Mouse (Mus musculus): ENCODE measurements around the gene Cfap126. TPM values are rescaled to one million over a fixed set of nuclear protein-coding genes. Genes with fewer than 3 reads are reported as not detected.
"Not testable (repeated sequence)": the region's sequence is repeated elsewhere in the genome, so short reads cannot be mapped to it uniquely, and the experiment has no call there.

Gene Cfap126
- polyA plus RNA-seq, 1 experiment from 2014 or later, result 2.1 TPM

DNA sequence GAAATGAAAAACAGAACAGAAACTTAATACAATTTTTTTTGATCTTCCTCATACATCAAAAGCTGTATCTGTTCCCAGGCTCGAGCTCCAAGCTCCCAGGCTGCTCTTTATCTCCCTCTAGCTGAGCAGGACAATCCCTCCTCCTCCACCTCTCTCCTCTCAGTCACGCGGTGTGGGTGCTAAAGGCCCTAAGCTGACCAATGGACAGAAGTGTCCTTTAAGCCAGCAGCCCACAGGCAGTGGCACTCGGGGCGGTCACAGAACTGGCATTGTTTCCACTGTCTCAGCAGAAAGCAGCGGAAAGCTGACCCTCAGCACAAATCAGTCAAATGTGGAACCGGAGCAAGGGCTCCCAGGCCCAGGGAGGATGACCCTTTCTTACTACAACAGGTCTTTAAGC is 15.5 kb downstream of the Cfap126 start:
- 75% methylated on average over 7 of the region's 7 CpGs for WGBS
- H3K4me3 ChIP-seq (replicated peaks; ENCODE audit: low read length), result no peak overlapping the region
- no peak overlapping the region for H3K4me2 ChIP-seq (ENCODE audit: low read depth, low read length)
- no peaks in the 10 kb centered on the region for H3K4me1 ChIP-seq (ENCODE audit: control insufficient read depth, insufficient read depth, low read length)
- H3K9ac ChIP-seq (ENCODE audit: low read length), result no peak overlapping the region
- no peaks in the 10 kb centered on the region for H3K36me3 ChIP-seq (ENCODE audit: control insufficient read depth, insufficient read depth, low read length)
- H3K27ac ChIP-seq (ENCODE audit: low read length), result no peak overlapping the region
- H3K9me3 ChIP-seq (replicated peaks; ENCODE audit: control insufficient read depth, low read length), result no peaks in the 10 kb centered on the region
- H3K27me3 ChIP-seq (ENCODE audit: control insufficient read depth, insufficient read depth, low read length), result no peaks in the 10 kb centered on the region
- no peak for ATAC-seq (ENCODE audit: insufficient read depth, low FRiP score)

DNA sequence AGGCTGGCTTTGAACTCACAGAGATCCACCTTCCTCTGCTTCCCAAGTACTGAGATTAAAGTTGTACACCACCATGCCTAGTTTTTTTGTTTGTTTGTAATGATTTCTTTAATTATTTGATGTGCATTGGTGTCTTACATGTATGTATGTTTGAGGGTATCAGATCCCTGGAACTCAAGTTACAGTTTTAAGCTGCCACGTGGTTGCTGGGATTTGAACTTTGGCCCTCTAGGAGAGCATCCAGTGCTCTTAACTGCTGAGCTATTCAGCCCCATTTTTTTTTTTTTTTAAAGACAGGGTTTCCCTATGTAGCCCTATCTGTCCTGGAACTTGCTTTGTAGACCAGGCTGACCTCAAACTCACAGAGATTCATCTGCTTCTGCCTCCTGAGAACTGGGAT is 17.3 kb downstream of the Cfap126 start:
- no peak overlapping the region for H3K4me3 ChIP-seq (replicated peaks; ENCODE audit: low read length)
- WGBS, result 69% methylated on average over 1 of the region's 1 CpGs
- 0 out of 2 replicates have a peak, but pooled peaks cover 8% of the 10 kb centered on the region for H3K36me3 ChIP-seq (ENCODE audit: control insufficient read depth, insufficient read depth, low read length)
- no peak overlapping the region for H3K4me2 ChIP-seq (ENCODE audit: low read depth, low read length)
- no peak for ATAC-seq (ENCODE audit: insufficient read depth, low FRiP score)
- H3K9ac ChIP-seq (ENCODE audit: low read length), result no peak overlapping the region
- no peak overlapping the region for H3K27ac ChIP-seq (ENCODE audit: low read length)
- H3K27me3 ChIP-seq (ENCODE audit: control insufficient read depth, insufficient read depth, low read length), result no peaks in the 10 kb centered on the region
- H3K9me3 ChIP-seq (replicated peaks; ENCODE audit: control insufficient read depth, low read length), result no peaks in the 10 kb centered on the region
- H3K4me1 ChIP-seq (ENCODE audit: control insufficient read depth, insufficient read depth, low read length), result no peaks in the 10 kb centered on the region

DNA sequence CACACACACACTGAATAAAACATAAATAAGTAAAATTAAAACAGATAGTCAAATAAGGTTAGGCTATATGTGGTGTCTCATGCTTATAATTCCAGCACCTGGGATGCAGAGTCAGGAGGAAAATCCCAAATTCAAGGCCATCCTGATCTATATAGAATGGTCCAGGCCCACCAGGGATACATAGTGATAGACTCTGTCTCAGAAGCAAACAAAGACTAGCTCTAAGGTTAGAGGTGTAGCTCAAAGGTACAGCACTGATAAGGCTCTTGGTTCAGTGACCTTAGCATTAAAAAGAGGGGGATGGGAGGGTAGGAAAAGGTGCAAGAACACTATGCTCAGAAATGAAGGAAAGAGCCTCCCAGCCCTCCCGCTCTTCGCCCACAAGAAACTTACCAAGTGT is 21.9 kb downstream of the Cfap126 start:
- H3K4me1 ChIP-seq (ENCODE audit: control insufficient read depth, insufficient read depth, low read length), result no peaks in the 10 kb centered on the region
- no peak overlapping the region for H3K4me3 ChIP-seq (replicated peaks; ENCODE audit: low read length)
- peaks cover 17% of the 10 kb centered on the region; the same call in 1 of the 2 replicates for H3K36me3 ChIP-seq (ENCODE audit: control insufficient read depth, insufficient read depth, low read length)
- 96% methylated on average over 2 of the region's 2 CpGs for WGBS
- H3K27ac ChIP-seq (ENCODE audit: low read length), result no peak overlapping the region
- H3K27me3 ChIP-seq (ENCODE audit: control insufficient read depth, insufficient read depth, low read length), result no peaks in the 10 kb centered on the region
- no peaks in the 10 kb centered on the region for H3K9me3 ChIP-seq (replicated peaks; ENCODE audit: control insufficient read depth, low read length)
- H3K4me2 ChIP-seq (ENCODE audit: low read depth, low read length), result no peak overlapping the region
- no peak for ATAC-seq (ENCODE audit: insufficient read depth, low FRiP score)
- H3K9ac ChIP-seq (ENCODE audit: low read length), result no peak overlapping the region

DNA sequence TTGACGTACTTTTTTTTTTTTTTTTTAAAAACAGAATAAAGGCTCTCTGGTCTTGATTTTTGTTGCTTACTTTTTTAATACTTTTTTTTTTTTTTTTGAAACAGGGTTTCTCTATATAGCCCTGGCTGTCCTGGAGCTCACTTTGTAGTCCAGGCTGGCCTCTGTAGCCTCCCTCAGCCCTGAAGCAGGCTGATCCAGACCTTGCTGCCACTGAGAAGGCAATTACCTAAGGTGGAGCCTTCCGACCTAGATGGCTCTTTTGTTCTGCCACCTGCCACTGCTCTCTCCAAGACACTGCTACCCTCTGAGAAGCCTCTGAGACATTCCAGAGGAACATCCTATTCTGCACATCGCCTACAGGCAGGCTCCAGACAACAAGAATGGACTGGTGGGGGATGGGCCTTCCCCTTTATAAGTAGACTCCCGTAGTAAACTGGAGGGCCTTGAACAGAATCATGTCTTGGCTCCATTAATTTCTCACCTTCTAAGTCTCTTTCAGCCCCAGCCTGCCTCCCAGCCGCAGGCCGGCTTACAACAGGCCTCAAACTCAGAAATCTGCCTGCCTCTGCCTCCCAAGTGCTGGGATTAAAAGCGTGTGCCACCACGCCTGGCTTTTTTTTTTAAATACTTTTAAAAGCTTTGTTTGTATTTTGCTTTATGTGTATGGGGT is 23.9 kb downstream of the Cfap126 start:
- H3K4me1 ChIP-seq (ENCODE audit: control insufficient read depth, insufficient read depth, low read length); H3K27ac ChIP-seq (ENCODE audit: low read length); ATAC-seq (ENCODE audit: insufficient read depth, low FRiP score); H3K27me3 ChIP-seq (ENCODE audit: control insufficient read depth, insufficient read depth, low read length); H3K9ac ChIP-seq (ENCODE audit: low read length); H3K9me3 ChIP-seq (replicated peaks; ENCODE audit: control insufficient read depth, low read length); H3K4me2 ChIP-seq (ENCODE audit: low read depth, low read length); H3K4me3 ChIP-seq (replicated peaks; ENCODE audit: low read length): not testable (repeated sequence)
- 93% methylated on average over 8 of the region's 8 CpGs for WGBS
- peaks cover 25% of the 10 kb centered on the region for H3K36me3 ChIP-seq (ENCODE audit: control insufficient read depth, insufficient read depth, low read length)

DNA sequence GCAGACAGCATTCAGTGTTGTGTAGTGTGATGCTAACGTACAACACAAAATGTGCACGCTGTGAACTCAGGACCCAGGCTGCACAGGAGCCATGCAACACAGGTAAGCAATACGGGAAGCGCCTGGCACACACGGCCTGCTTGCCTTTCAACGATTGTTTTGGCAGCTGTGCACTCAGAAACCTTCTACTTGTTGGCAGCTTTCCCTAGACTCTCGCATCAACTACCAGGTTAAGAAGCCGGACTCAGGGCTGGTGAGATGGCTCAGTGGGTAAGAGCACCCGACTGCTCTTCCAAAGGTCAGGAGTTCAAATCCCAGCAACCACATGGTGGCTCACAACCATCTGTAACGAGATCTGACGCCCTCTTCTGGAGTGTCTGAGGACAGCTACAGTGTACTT is 29.3 kb downstream of the Cfap126 start:
- H3K36me3 ChIP-seq (ENCODE audit: control insufficient read depth, insufficient read depth, low read length), result peaks cover 18% of the 10 kb centered on the region
- ATAC-seq (ENCODE audit: insufficient read depth, low FRiP score); H3K4me3 ChIP-seq (replicated peaks; ENCODE audit: low read length); H3K9me3 ChIP-seq (replicated peaks; ENCODE audit: control insufficient read depth, low read length); H3K9ac ChIP-seq (ENCODE audit: low read length); H3K27ac ChIP-seq (ENCODE audit: low read length); H3K4me2 ChIP-seq (ENCODE audit: low read depth, low read length); H3K27me3 ChIP-seq (ENCODE audit: control insufficient read depth, insufficient read depth, low read length); H3K4me1 ChIP-seq (ENCODE audit: control insufficient read depth, insufficient read depth, low read length): not testable (repeated sequence)
- WGBS, result 86% methylated on average over 9 of the region's 11 CpGs

DNA sequence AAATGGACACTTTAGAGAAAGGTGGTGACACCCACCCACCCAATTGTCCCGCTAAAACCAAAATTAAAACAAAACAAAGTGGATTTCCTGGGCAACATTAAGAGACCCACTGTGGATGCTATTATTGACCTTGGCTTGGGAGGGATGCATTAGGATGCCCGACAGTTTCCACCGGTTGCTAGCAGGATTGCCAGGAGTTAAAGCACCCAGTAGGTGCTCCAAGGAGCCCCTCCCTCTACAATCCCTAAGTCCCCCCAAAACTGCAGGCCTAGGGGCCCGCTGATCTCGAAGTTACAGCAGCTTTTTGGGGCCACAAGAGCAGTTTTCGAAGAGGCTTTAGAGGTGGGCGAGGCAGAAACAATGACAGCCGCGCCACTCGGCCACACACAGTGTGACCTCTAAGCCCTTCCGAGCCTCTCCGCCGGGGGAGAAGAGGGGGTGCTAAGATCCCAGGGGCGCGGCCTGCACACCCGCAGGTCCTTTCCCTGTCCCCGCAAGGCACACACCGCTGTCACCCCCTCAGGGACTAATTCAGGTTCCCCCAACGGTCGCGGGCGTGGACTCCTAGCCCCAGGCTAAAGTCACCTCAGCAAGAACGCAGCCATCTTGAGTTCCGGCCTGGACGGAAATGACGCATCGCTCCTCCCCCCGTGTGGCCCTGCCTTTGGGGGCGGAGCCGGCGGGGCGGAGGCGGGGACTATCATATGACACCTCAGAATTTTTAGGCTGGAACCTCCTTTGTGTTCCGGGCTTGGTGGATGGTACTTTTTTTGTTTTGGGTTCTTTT is 36.4 kb downstream of the Cfap126 start, which contains the start of the genes Sdhc and Mpz:
TSS of gene Sdhc (minus strand) at position 630 of the 787 bp plus-strand sequence.
TSS of gene Mpz (plus strand) at position 738 of the 787 bp plus-strand sequence.
- Histone ChIP-seq H3K4me3 (replicated peaks; ENCODE audit: low read length) (peak within 1 kb of the TSS; percentile 77), H3K27me3 (ENCODE audit: control insufficient read depth, insufficient read depth, low read length) (no peaks in the 10 kb centered on the region), H3K9ac (ENCODE audit: low read length) (peak within 1 kb of the TSS; percentile 94), H3K27ac (ENCODE audit: low read length) (peak within 1 kb of the TSS; percentile 72), H3K4me2 (ENCODE audit: low read depth, low read length) (peak within 1 kb of the TSS; percentile 91), H3K36me3 (ENCODE audit: control insufficient read depth, insufficient read depth, low read length) (no peaks in the 10 kb centered on the region), H3K4me1 (ENCODE audit: control insufficient read depth, insufficient read depth, low read length) (peaks cover 14% of the 10 kb centered on the region), H3K9me3 (replicated peaks; ENCODE audit: control insufficient read depth, low read length) (no peaks in the 10 kb centered on the region)
- peak; percentile 95 for ATAC-seq (ENCODE audit: insufficient read depth, low FRiP score)
- WGBS, result under 1% methylated on average over 34 of the region's 34 CpGs

DNA sequence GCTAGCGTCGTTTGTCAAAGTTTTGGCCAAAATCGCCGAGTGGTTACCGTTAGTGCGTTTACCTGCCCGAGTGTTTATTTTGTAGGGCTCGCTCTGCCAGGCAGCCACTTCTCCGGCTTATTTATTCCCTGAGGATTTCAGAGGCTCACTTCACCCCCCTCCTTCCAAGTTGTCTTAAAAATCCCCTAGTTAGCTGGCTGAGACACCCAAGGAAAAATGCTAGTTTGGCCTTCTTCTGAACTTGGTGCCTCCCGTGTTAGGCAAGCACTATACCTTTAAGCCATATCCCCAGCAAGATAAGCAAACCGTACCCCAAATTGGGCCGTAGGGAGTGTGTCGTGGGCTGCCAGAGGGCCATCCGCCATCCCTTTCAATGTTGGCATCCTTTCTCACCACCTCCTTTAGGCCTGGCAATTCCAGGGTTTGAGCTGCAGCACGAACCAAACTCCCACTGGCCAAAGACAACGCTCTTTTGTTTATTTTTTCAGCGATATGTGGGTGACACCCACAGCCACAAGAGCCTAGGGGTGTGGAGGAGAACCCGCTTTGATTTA is 37.2 kb downstream of the Cfap126 start:
- no peak for ATAC-seq (ENCODE audit: insufficient read depth, low FRiP score)
- Histone ChIP-seq H3K4me1 (ENCODE audit: control insufficient read depth, insufficient read depth, low read length) (peaks cover 14% of the 10 kb centered on the region), H3K27me3 (ENCODE audit: control insufficient read depth, insufficient read depth, low read length) (no peaks in the 10 kb centered on the region), H3K36me3 (ENCODE audit: control insufficient read depth, insufficient read depth, low read length) (no peaks in the 10 kb centered on the region), H3K27ac (ENCODE audit: low read length) (peak overlapping the region; percentile 72), H3K9me3 (replicated peaks; ENCODE audit: control insufficient read depth, low read length) (no peaks in the 10 kb centered on the region), H3K9ac (ENCODE audit: low read length) (peak overlapping the region; percentile 94), H3K4me2 (ENCODE audit: low read depth, low read length) (peak overlapping the region; percentile 75), H3K4me3 (replicated peaks; ENCODE audit: low read length) (peak overlapping the region; percentile 77)
- 5% methylated on average over 18 of the region's 18 CpGs for WGBS

DNA sequence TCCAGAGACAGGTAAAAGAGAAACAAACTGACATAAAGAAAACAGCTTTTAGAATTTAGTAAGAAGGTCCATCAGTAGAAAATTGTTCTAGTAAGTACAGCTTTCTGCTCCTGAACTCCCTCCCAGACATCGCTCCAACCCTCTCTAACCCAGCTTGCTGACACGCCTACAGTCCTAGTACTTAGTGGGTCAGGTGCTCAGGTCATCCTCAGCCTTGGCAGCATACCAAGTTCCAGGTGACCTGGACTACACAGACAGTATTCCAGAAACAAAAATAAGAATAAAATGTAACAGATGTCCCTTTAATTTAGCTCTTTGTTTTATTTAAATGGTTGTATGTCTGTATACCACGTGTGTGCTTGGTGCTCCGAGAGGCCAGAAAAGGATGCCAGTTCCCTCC is 38.2 kb downstream of the Cfap126 start:
- peaks cover 14% of the 10 kb centered on the region for H3K4me1 ChIP-seq (ENCODE audit: control insufficient read depth, insufficient read depth, low read length)
- no peak overlapping the region for H3K4me3 ChIP-seq (replicated peaks; ENCODE audit: low read length)
- no peaks in the 10 kb centered on the region for H3K9me3 ChIP-seq (replicated peaks; ENCODE audit: control insufficient read depth, low read length)
- ATAC-seq (ENCODE audit: insufficient read depth, low FRiP score), result no peak
- no peak overlapping the region for H3K4me2 ChIP-seq (ENCODE audit: low read depth, low read length)
- no peak overlapping the region for H3K27ac ChIP-seq (ENCODE audit: low read length)
- WGBS, result 72% methylated on average over 4 of the region's 4 CpGs
- H3K36me3 ChIP-seq (ENCODE audit: control insufficient read depth, insufficient read depth, low read length), result no peaks in the 10 kb centered on the region
- no peak overlapping the region for H3K9ac ChIP-seq (ENCODE audit: low read length)
- H3K27me3 ChIP-seq (ENCODE audit: control insufficient read depth, insufficient read depth, low read length), result no peaks in the 10 kb centered on the region

DNA sequence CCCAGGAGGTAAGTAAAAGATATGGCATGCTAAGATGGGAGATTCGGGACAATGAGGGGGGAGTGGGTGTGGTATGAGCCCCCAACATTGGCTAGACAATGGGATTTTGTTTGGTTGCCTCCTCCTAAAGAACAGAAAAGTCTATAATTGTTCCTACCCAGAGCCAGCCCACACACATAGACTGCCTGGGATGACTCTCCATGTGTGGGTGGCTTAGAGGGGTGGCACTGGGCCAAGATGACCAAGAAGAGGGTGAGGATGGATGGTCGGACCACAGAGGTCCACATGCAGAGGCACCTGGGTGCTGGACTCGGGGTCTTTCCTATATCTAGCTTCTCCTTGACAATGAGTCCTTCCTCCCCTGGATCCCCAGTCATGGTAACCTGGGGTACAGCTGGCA is 42.9 kb downstream of the Cfap126 start:
- 60% methylated on average over 3 of the region's 3 CpGs for WGBS

More for the DNA sequence above, 42.9 kb downstream of the Cfap126 start:
- Histone ChIP-seq H3K4me3 (replicated peaks; ENCODE audit: low read length) (no peak overlapping the region), H3K27me3 (ENCODE audit: control insufficient read depth, insufficient read depth, low read length) (no peaks in the 10 kb centered on the region; the same call in 1 of the 2 replicates), H3K9ac (ENCODE audit: low read length) (no peak overlapping the region), H3K4me1 (ENCODE audit: control insufficient read depth, insufficient read depth, low read length) (peaks cover 9% of the 10 kb centered on the region; the same call in 1 of the 2 replicates), H3K9me3 (replicated peaks; ENCODE audit: control insufficient read depth, low read length) (no peaks in the 10 kb centered on the region), H3K36me3 (ENCODE audit: control insufficient read depth, insufficient read depth, low read length) (no peaks in the 10 kb centered on the region), H3K27ac (ENCODE audit: low read length) (no peak overlapping the region), H3K4me2 (ENCODE audit: low read depth, low read length) (no peak overlapping the region)
- ATAC-seq (ENCODE audit: insufficient read depth, low FRiP score), result no peak
